Mouse (Mus musculus) spleen, adult 2 months (tissue): ENCODE results near the gene Gnao1. TPM values are rescaled to one million over a fixed set of nuclear protein-coding genes. Genes with fewer than 3 reads are reported as not detected.

Experiments
- DNase-seq, 2 experiments: peaks; one replicate each; pipeline versions ENCODE4 v3.0.0 to v3.0.0-alpha.2; 2012 to 2021; ENCODE audit warnings: low spot score in 2 of 2, low read depth in 1 of 2
- H3K27ac ChIP-seq: fragments of 200-500 bp; 2 replicates; pipeline ENCODE4 v1.5.1; 2012; ENCODE audit warnings: low read length, inconsistent platforms; ENCODE audit not compliant: insufficient read depth
- H3K27me3 ChIP-seq: fragments of 200-500 bp; 2 replicates; pipeline ENCODE4 v1.6.1; 2012; ENCODE audit warnings: mild to moderate bottlenecking, moderate library complexity, low read length, inconsistent platforms; ENCODE audit not compliant: control insufficient read depth, insufficient read depth
- H3K36me3 ChIP-seq: fragments of 200-500 bp; 2 replicates; pipeline ENCODE4 v1.6.1; 2012; ENCODE audit warnings: mild to moderate bottlenecking, low read length, inconsistent platforms; ENCODE audit not compliant: control insufficient read depth, insufficient read depth
- H3K4me1 ChIP-seq: fragments of 200-500 bp; 2 replicates; pipeline ENCODE4 v1.6.1; 2011; ENCODE audit warnings: inconsistent platforms; ENCODE audit not compliant: control insufficient read depth, insufficient read depth, insufficient read length
- H3K4me3 ChIP-seq: fragments of 200-500 bp; 2 replicates; pipeline ENCODE4 v1.5.1; 2011; ENCODE audit warnings: mild to moderate bottlenecking, inconsistent platforms; ENCODE audit not compliant: insufficient read depth, insufficient read length; ENCODE audit errors: extremely low read depth
- CTCF ChIP-seq: fragments of 200-500 bp; IDR thresholded peaks from 2 replicates; pipeline ENCODE4 v1.5.1; 2011; ENCODE audit warnings: mild to moderate bottlenecking, inconsistent platforms; ENCODE audit not compliant: insufficient read depth, insufficient read length, insufficient replicate concordance; ENCODE audit errors: extremely low read depth
- POLR2A ChIP-seq: fragments of 200-500 bp; IDR thresholded peaks from 2 replicates; pipeline ENCODE4 v1.6.1; 2011; ENCODE audit warnings: low read depth, low read length, inconsistent platforms
- WGBS: fragments of 180-500 bp; shearing (Covaris S2); methylation state at CpG from one replicate; pipeline ENCODE4 v1.1.7; 2018; 5-methylcytosine and 5-hydroxymethylcytosine counted together
- polyA plus RNA-seq: library from polyadenylated mRNA; depleted of rRNA; stranded (reverse); fragments of >200 nt; gene quantifications from 2 replicates; pipeline ENCODE4 v1.2.3, GENCODE M21; 2012; rRNA removed

The Gnao1 gene
- polyA plus RNA-seq, result 1.3 and 2.5 TPM in 2 replicates

DNA sequence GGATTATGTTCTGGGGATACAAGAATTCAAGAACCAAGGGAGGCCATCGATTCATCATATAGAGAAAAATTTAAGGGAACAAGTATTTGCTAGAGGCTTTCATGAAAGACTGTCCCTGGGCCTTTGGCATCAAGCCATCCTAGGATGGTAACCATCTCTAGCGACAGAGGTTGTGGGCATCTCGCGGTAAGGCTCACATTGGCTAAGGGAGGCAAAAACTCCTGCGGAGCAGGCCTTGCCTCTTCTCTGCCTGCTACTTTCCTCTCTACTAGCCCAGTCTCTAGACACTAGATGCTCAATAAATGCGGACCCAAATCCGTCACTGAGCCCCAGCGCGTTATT lies at the start of gene Gnao1:
Gene Gnao1, plus strand, starts transcription at position 281 of the 342 bp plus-strand sequence.
- WGBS, result 12% methylated on average over 9 of the region's 9 CpGs
- H3K4me1 ChIP-seq, result peaks cover 8% of the 10 kb centered on the region; the same call in 1 of the 2 replicates
- no peaks in the 10 kb centered on the region for H3K36me3 ChIP-seq
- H3K27me3 ChIP-seq, result peaks cover 15% of the 10 kb centered on the region
- no peak within 1 kb of the TSS for H3K27ac ChIP-seq
- no peak for DNase-seq
- H3K4me3 ChIP-seq, result peak within 1 kb of the TSS; percentile 47
- TF ChIP-seq POLR2A (no peak), CTCF (no peak)

DNA sequence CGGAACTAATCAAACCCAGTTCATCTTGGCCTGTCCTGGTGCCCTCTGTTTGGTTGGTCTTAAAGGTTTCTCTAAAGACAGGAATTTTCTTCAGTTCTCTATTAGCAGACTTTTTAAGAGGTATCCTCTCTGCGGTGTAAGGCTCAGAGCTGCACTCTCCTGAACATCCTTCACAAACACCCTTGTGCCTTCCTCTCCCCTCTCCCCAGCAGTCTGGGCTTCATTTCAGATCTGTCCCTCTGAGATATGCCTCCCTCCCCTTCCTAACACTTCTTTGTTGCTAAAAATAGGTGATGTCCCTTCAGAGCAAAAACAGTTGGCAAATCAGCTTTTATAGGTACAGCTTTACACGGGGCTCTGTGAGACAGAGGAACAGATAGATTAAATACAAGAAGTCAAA lies 32.2 kb upstream of the Gnao1 start:
- WGBS, result 46% methylated on average over 3 of the region's 3 CpGs
- TF ChIP-seq CTCF, result no peak
- TF ChIP-seq POLR2A, result no peak
- no peaks in the 10 kb centered on the region for H3K36me3 ChIP-seq
- H3K27me3 ChIP-seq, result no peaks in the 10 kb centered on the region
- no peaks in the 10 kb centered on the region for H3K4me1 ChIP-seq
- H3K4me3 ChIP-seq, result no peak overlapping the region
- DNase-seq, result no peak
- no peak overlapping the region for H3K27ac ChIP-seq

DNA sequence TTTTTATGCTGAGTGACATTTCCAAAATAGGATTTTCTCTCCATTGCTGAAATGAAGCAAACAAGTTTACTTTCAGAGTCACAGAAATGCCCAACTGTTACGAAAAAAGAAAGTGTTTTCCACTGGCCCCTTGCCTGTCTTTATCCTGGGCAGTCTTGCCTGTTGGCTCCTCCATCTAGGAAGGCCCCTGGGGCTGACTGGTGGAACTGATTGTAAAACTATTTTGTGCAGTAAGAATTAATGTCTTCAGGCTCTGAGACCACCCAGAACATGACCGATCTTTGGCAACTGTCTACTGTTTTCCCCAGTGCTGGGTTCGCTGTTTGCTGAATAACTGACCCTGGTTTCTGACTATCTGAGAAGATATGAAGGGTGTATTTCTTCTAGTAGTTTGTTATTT lies 540 bp upstream of the Gnao1 start:
- no peak for DNase-seq

GRCm38 (mm10) chr8:93810028-93810858 lies 477 bp downstream of the Gnao1 start:
- peak in 1 of 2 experiments; percentile 25 for DNase-seq
- TF ChIP-seq CTCF, result no peak
- TF ChIP-seq POLR2A, result no peak
- 2% methylated on average over 54 of the region's 116 CpGs for WGBS
- Histone ChIP-seq H3K4me3 (peak overlapping the region; percentile 47), H3K36me3 (no peaks in the 10 kb centered on the region), H3K27ac (no peak overlapping the region), H3K27me3 (peaks cover 15% of the 10 kb centered on the region), H3K4me1 (peaks cover 8% of the 10 kb centered on the region; the same call in 1 of the 2 replicates)

More for the DNA sequence above, 540 bp upstream of the Gnao1 start:
- H3K27ac ChIP-seq, result no peak overlapping the region
- peaks cover 8% of the 10 kb centered on the region; the same call in 1 of the 2 replicates for H3K4me1 ChIP-seq
- H3K36me3 ChIP-seq, result no peaks in the 10 kb centered on the region
- WGBS, result 91% methylated on average over 3 of the region's 3 CpGs
- peaks cover 15% of the 10 kb centered on the region for H3K27me3 ChIP-seq
- TF ChIP-seq POLR2A (no peak), CTCF (no peak)
- no peak overlapping the region for H3K4me3 ChIP-seq

GRCm38 (mm10) chr8:93810859-93811602 lies 1.3 kb downstream of the Gnao1 start:
- Histone ChIP-seq H3K4me1 (peaks cover 8% of the 10 kb centered on the region; the same call in 1 of the 2 replicates), H3K27ac (no peak overlapping the region), H3K27me3 (peaks cover 15% of the 10 kb centered on the region), H3K36me3 (no peaks in the 10 kb centered on the region), H3K4me3 (peak overlapping the region; percentile 39; the same call in 1 of the 2 replicates)
- TF ChIP-seq CTCF, result no peak
- TF ChIP-seq POLR2A, result no peak
- 2% methylated on average over 49 of the region's 53 CpGs for WGBS
- DNase-seq, result no peak

- WGBS, result 22% methylated on average over 20 of the region's 20 CpGs
- DNase-seq, result no peak
- no peak overlapping the region for H3K27ac ChIP-seq
- H3K4me1 ChIP-seq, result peaks cover 8% of the 10 kb centered on the region; the same call in 1 of the 2 replicates
- TF ChIP-seq CTCF, result no peak
- TF ChIP-seq POLR2A, result no peak
- no peaks in the 10 kb centered on the region for H3K36me3 ChIP-seq
- no peak overlapping the region for H3K4me3 ChIP-seq
- peaks cover 15% of the 10 kb centered on the region for H3K27me3 ChIP-seq
Observed at GRCm38 (mm10) chr8:93811719-93812475, 2.1 kb downstream of the Gnao1 start.
